Mouse (Mus musculus): Measurements from ENCODE around the gene Lsamp. TPM values are rescaled to one million over a fixed set of nuclear protein-coding genes. Genes with fewer than 3 reads are reported as not detected.
A peak's percentile ranks its signal among the peaks of the same experiment; 100 is the strongest.

Gene Lsamp
- polyA plus RNA-seq, 1 experiment: 0.31 TPM

DNA sequence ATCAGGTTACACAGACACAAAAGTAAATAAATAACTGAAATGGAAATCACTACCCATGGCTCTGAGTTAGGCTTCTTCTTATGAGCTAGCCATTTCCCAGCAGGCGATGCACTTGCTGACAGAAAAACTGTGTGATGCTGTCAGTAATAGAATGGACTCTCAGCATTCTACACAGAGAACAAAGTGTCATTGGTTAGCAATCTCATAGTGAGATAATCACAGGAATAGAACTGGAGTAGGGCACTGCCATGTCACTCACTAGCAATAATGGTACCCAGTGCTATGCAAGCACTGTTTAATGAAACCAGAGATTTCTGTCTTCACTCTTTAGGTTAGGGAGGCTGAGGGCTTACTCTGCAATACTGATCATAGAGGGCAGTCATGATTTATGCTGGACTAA lies 669.3 kb downstream of the Lsamp start:
- no peak overlapping the region for H3K4me3 ChIP-seq (ENCODE audit: control insufficient read depth, low read depth, low read length)

DNA sequence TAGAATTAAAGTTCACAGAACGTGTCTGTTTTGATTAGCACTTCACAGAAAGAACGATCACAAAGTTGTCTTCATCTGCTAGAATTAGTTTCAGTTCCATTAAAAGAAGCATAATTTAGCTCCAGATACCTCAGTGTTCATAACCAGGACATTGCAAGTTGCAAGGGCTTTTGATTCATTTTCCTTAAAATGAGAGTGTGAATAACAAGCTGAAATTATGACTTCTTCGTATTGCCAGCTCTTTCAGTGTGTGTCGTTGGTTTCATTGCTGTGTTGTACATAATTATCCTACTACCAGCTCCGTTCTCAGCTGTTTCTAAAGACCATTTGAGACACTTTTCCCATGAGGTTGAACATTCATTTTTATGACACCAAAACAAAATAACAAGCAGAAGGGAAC lies 672.2 kb downstream of the Lsamp start:
- Histone ChIP-seq H3K36me3 (ENCODE audit: control insufficient read depth, insufficient read depth, low read length) (no peaks in the 10 kb centered on the region), H3K4me3 (ENCODE audit: control insufficient read depth, low read depth, low read length) (no peak overlapping the region), H3K27ac (ENCODE audit: control insufficient read depth, insufficient read depth, low read depth, low read length) (no peak overlapping the region), H3K27me3 (ENCODE audit: control insufficient read depth, insufficient read depth, low read length) (no peaks in the 10 kb centered on the region), H3K4me1 (ENCODE audit: control insufficient read depth, insufficient read depth, low read length) (no peaks in the 10 kb centered on the region)
- no peak for TF ChIP-seq CTCF (IDR thresholded peaks at IDR 0.05; ENCODE audit: control insufficient read depth, insufficient read depth, insufficient replicate concordance, low read depth, low read length)

More for the DNA sequence above, 669.3 kb downstream of the Lsamp start:
- Histone ChIP-seq H3K4me1 (ENCODE audit: control insufficient read depth, insufficient read depth, low read length) (no peaks in the 10 kb centered on the region), H3K36me3 (ENCODE audit: control insufficient read depth, insufficient read depth, low read length) (no peaks in the 10 kb centered on the region), H3K27me3 (ENCODE audit: control insufficient read depth, insufficient read depth, low read length) (no peaks in the 10 kb centered on the region), H3K27ac (ENCODE audit: control insufficient read depth, insufficient read depth, low read depth, low read length) (no peak overlapping the region)
- TF ChIP-seq CTCF (IDR thresholded peaks at IDR 0.05; ENCODE audit: control insufficient read depth, insufficient read depth, insufficient replicate concordance, low read depth, low read length): no peak
- TF ChIP-seq POLR2A (IDR thresholded peaks at IDR 0.05; ENCODE audit: control insufficient read depth, low read depth, low read length): no peak

DNA sequence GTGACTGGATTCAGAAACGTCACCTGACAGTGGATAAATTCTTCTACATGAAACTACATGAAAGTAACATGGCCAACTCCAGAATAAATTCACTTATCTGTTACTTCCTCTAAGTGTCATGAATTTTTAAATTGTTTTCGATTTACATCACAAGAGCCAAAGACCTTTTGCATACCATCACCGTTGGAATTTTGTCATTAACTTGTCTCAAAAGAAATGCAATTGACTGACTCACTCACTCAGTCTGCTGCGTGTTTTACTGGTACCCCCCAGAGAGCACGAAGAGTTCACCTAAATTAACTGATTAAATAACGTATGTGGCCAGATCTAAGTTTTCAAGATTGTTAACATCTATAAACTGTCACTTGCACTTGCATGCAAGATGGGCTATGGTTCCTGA lies 672.7 kb downstream of the Lsamp start:
- H3K4me3 ChIP-seq (ENCODE audit: control insufficient read depth, low read depth, low read length): no peak overlapping the region
- TF ChIP-seq CTCF (IDR thresholded peaks at IDR 0.05; ENCODE audit: control insufficient read depth, insufficient read depth, insufficient replicate concordance, low read depth, low read length) (no peak), POLR2A (IDR thresholded peaks at IDR 0.05; ENCODE audit: control insufficient read depth, low read depth, low read length) (no peak)
- H3K36me3 ChIP-seq (ENCODE audit: control insufficient read depth, insufficient read depth, low read length): no peaks in the 10 kb centered on the region
- H3K27ac ChIP-seq (ENCODE audit: control insufficient read depth, insufficient read depth, low read depth, low read length): no peak overlapping the region
- H3K27me3 ChIP-seq (ENCODE audit: control insufficient read depth, insufficient read depth, low read length): no peaks in the 10 kb centered on the region
- H3K4me1 ChIP-seq (ENCODE audit: control insufficient read depth, insufficient read depth, low read length): no peaks in the 10 kb centered on the region

DNA sequence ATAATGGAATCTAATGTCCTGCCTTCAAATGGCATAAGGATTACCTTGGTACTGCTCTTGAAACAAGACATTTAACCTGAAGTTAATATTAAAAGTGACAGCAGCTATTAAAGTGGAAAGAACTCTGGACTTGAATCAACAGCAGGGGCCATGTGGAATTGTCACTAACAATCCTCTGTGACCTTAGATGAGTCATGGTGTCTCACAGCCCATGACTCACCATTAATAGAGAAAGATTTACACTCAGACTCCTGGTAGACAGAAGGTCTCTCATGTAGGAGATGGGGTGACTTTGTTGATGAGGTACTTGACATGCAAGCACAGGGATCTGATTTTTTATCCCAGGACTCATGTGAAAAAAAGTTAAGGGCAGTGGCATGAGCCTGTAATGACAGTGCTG lies 701.4 kb downstream of the Lsamp start:
- no peaks in the 10 kb centered on the region for H3K27me3 ChIP-seq (ENCODE audit: control insufficient read depth, insufficient read depth, low read length)
- H3K4me3 ChIP-seq (ENCODE audit: control insufficient read depth, low read depth, low read length): no peak overlapping the region
- no peaks in the 10 kb centered on the region for H3K4me1 ChIP-seq (ENCODE audit: control insufficient read depth, insufficient read depth, low read length)
- no peak for TF ChIP-seq POLR2A (IDR thresholded peaks at IDR 0.05; ENCODE audit: control insufficient read depth, low read depth, low read length)
- TF ChIP-seq CTCF (IDR thresholded peaks at IDR 0.05; ENCODE audit: control insufficient read depth, insufficient read depth, insufficient replicate concordance, low read depth, low read length): no peak
- H3K27ac ChIP-seq (ENCODE audit: control insufficient read depth, insufficient read depth, low read depth, low read length): no peak overlapping the region
- no peaks in the 10 kb centered on the region for H3K36me3 ChIP-seq (ENCODE audit: control insufficient read depth, insufficient read depth, low read length)

DNA sequence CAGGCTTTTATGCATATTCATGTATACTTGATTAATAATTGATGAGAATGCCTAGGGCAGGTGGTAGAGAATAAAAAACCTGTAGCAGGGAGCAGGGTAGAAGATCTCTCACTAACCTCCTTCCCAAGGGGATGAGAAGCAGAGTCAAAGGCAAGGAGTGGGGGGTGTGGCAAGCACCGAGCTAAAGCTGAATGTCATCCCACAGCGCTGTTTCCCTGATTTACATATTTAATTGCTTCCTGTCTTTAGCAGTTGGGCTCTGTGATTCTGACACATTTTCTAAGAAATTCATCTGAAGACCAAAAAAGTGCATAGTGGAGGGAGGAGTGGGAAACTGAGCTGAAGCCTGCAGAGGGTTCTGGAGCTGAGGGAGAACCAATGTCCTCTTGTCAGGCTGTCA lies 708.1 kb downstream of the Lsamp start:
- Histone ChIP-seq H3K4me3 (ENCODE audit: control insufficient read depth, low read depth, low read length) (no peak overlapping the region), H3K27ac (ENCODE audit: control insufficient read depth, insufficient read depth, low read depth, low read length) (no peak overlapping the region), H3K27me3 (ENCODE audit: control insufficient read depth, insufficient read depth, low read length) (no peaks in the 10 kb centered on the region), H3K4me1 (ENCODE audit: control insufficient read depth, insufficient read depth, low read length) (no peaks in the 10 kb centered on the region), H3K36me3 (ENCODE audit: control insufficient read depth, insufficient read depth, low read length) (no peaks in the 10 kb centered on the region)
- TF ChIP-seq CTCF (IDR thresholded peaks at IDR 0.05; ENCODE audit: control insufficient read depth, insufficient read depth, insufficient replicate concordance, low read depth, low read length) (no peak), POLR2A (IDR thresholded peaks at IDR 0.05; ENCODE audit: control insufficient read depth, low read depth, low read length) (no peak)

DNA sequence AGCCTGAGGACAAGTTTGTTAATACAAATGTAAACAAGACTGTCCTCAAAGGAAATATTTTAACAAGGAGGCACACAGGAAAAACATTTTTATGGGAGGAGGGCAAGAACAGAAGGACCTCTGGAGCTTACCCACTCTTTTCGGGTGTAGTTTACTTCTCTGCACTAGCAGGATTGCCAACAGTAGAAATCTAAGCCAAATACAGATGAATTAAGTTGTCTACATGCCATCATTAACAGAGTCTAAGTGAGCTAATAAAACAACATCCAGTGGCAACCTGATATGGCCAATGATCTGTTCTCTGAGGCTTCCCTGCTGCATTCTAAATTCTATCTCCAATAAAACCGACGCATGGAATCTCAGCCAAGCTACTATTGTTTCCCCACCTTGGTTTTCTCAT lies 713.1 kb downstream of the Lsamp start:
- no peaks in the 10 kb centered on the region for H3K4me1 ChIP-seq (ENCODE audit: control insufficient read depth, insufficient read depth, low read length)
- H3K4me3 ChIP-seq (ENCODE audit: control insufficient read depth, low read depth, low read length): peak overlapping the region; percentile 39; the same call in 1 of the 2 replicates
- no peak overlapping the region for H3K27ac ChIP-seq (ENCODE audit: control insufficient read depth, insufficient read depth, low read depth, low read length)
- H3K36me3 ChIP-seq (ENCODE audit: control insufficient read depth, insufficient read depth, low read length): no peaks in the 10 kb centered on the region
- no peaks in the 10 kb centered on the region for H3K27me3 ChIP-seq (ENCODE audit: control insufficient read depth, insufficient read depth, low read length)
- TF ChIP-seq POLR2A (IDR thresholded peaks at IDR 0.05; ENCODE audit: control insufficient read depth, low read depth, low read length): no peak
- no peak for TF ChIP-seq CTCF (IDR thresholded peaks at IDR 0.05; ENCODE audit: control insufficient read depth, insufficient read depth, insufficient replicate concordance, low read depth, low read length)

DNA sequence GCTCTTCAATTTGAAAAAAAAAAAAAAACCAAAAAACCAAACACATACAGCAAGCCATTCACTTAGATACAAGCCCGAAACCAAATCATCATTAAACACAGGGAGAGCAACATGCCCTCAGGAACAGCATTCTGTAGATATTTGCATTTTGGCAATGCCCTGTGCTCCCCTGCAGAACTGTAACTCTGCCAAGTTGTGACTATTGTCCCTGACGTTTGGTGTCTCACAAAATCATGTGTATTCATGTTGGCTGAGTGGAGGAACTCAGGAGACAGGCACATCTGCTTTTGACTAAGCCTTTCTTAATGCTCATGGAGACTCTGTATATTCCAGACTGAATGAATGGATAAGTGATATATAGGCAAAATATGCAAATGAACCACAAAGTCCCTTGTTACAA lies 724.4 kb downstream of the Lsamp start:
- H3K27ac ChIP-seq (ENCODE audit: control insufficient read depth, insufficient read depth, low read depth, low read length): no peak overlapping the region
- TF ChIP-seq CTCF (IDR thresholded peaks at IDR 0.05; ENCODE audit: control insufficient read depth, insufficient read depth, insufficient replicate concordance, low read depth, low read length) (no peak), POLR2A (IDR thresholded peaks at IDR 0.05; ENCODE audit: control insufficient read depth, low read depth, low read length) (no peak)
- H3K36me3 ChIP-seq (ENCODE audit: control insufficient read depth, insufficient read depth, low read length): no peaks in the 10 kb centered on the region
- H3K4me3 ChIP-seq (ENCODE audit: control insufficient read depth, low read depth, low read length): no peak overlapping the region
- no peaks in the 10 kb centered on the region for H3K27me3 ChIP-seq (ENCODE audit: control insufficient read depth, insufficient read depth, low read length)
- H3K4me1 ChIP-seq (ENCODE audit: control insufficient read depth, insufficient read depth, low read length): no peaks in the 10 kb centered on the region

DNA sequence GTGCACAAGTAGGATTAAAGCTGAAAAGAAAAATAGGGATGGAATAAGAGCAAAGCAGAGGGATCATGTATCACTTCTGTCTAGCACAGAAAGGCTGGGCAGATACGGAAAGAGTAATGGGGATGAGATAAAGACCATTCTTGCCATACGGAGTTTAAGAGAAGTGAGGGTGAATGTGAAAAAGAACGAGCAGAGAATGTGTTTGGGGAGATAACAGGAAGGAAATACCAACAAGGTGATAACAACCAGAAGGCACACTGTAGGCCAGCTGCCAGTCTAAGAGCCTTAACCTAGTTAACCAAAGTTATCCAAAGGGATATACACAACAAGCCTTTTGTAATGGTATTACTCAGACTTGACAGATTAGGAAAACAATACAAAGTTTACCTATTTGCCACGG lies 725.4 kb downstream of the Lsamp start:
- Histone ChIP-seq H3K4me1 (ENCODE audit: control insufficient read depth, insufficient read depth, low read length) (no peaks in the 10 kb centered on the region), H3K4me3 (ENCODE audit: control insufficient read depth, low read depth, low read length) (no peak overlapping the region), H3K27ac (ENCODE audit: control insufficient read depth, insufficient read depth, low read depth, low read length) (no peak overlapping the region), H3K27me3 (ENCODE audit: control insufficient read depth, insufficient read depth, low read length) (no peaks in the 10 kb centered on the region), H3K36me3 (ENCODE audit: control insufficient read depth, insufficient read depth, low read length) (no peaks in the 10 kb centered on the region)
- TF ChIP-seq CTCF (IDR thresholded peaks at IDR 0.05; ENCODE audit: control insufficient read depth, insufficient read depth, insufficient replicate concordance, low read depth, low read length) (no peak), POLR2A (IDR thresholded peaks at IDR 0.05; ENCODE audit: control insufficient read depth, low read depth, low read length) (no peak)
